Mouse (Mus musculus): ENCODE measurements around the gene St8sia1. TPM values are rescaled to one million over a fixed set of nuclear protein-coding genes. Genes with fewer than 3 reads are reported as not detected.

St8sia1 gene
- polyA plus RNA-seq, 1 experiment from 2014 or later, result 8.4 TPM

GRCm38 (mm10) chr6:142944470-142944869 is 19.8 kb downstream of the St8sia1 start:
- Histone ChIP-seq H3K9me3 (ENCODE audit: control insufficient read depth, low read length) (no peaks in the 10 kb centered on the region), H3K27ac (replicated peaks; ENCODE audit: low read depth, low read length) (no peak overlapping the region), H3K36me3 (ENCODE audit: control insufficient read depth, insufficient read depth, low read length) (no peaks in the 10 kb centered on the region), H3K4me1 (ENCODE audit: control insufficient read depth, insufficient read depth, low read length) (peaks cover 4% of the 10 kb centered on the region; the same call in 1 of the 2 replicates), H3K9ac (replicated peaks; ENCODE audit: low read length) (no peak overlapping the region), H3K27me3 (ENCODE audit: control insufficient read depth, insufficient read depth, low read length) (no peaks in the 10 kb centered on the region), H3K4me3 (replicated peaks; ENCODE audit: low read depth, low read length) (no peak overlapping the region), H3K4me2 (ENCODE audit: low read length) (no peak overlapping the region)
- DNase-seq, result no peak
- no peak for ATAC-seq (ENCODE audit: low FRiP score, low TSS enrichment)
- WGBS, result 95% methylated on average over 3 of the region's 3 CpGs

- Histone ChIP-seq H3K27me3 (ENCODE audit: control insufficient read depth, insufficient read depth, low read length) (no peaks in the 10 kb centered on the region), H3K9ac (replicated peaks; ENCODE audit: low read length) (no peak overlapping the region), H3K9me3 (ENCODE audit: control insufficient read depth, low read length) (no peaks in the 10 kb centered on the region), H3K4me2 (ENCODE audit: low read length) (no peak overlapping the region), H3K27ac (replicated peaks; ENCODE audit: low read depth, low read length) (no peak overlapping the region), H3K4me3 (replicated peaks; ENCODE audit: low read depth, low read length) (no peak overlapping the region), H3K36me3 (ENCODE audit: control insufficient read depth, insufficient read depth, low read length) (no peaks in the 10 kb centered on the region), H3K4me1 (ENCODE audit: control insufficient read depth, insufficient read depth, low read length) (no peaks in the 10 kb centered on the region)
- 95% methylated on average over 8 of the region's 8 CpGs for WGBS
- ATAC-seq (ENCODE audit: low FRiP score, low TSS enrichment), result no peak
- DNase-seq, result no peak
Measured at GRCm38 (mm10) chr6:142943419-142943818, 20.8 kb downstream of the St8sia1 start.

GRCm38 (mm10) chr6:142941596-142942381 is 22.5 kb downstream of the St8sia1 start:
- Histone ChIP-seq H3K4me2 (ENCODE audit: low read length) (no peak overlapping the region), H3K27me3 (ENCODE audit: control insufficient read depth, insufficient read depth, low read length) (no peaks in the 10 kb centered on the region), H3K4me1 (ENCODE audit: control insufficient read depth, insufficient read depth, low read length) (no peaks in the 10 kb centered on the region), H3K27ac (replicated peaks; ENCODE audit: low read depth, low read length) (no peak overlapping the region; the same call in 1 of the 2 replicates), H3K9ac (replicated peaks; ENCODE audit: low read length) (no peak overlapping the region), H3K36me3 (ENCODE audit: control insufficient read depth, insufficient read depth, low read length) (no peaks in the 10 kb centered on the region), H3K9me3 (ENCODE audit: control insufficient read depth, low read length) (no peaks in the 10 kb centered on the region), H3K4me3 (replicated peaks; ENCODE audit: low read depth, low read length) (no peak overlapping the region)
- DNase-seq (no peak), ATAC-seq (ENCODE audit: low FRiP score, low TSS enrichment) (no peak)
- WGBS, result 84% methylated on average over 11 of the region's 11 CpGs

- Histone ChIP-seq H3K4me2 (ENCODE audit: low read length) (no peak overlapping the region), H3K9ac (replicated peaks; ENCODE audit: low read length) (no peak overlapping the region), H3K9me3 (ENCODE audit: control insufficient read depth, low read length) (no peaks in the 10 kb centered on the region), H3K4me1 (ENCODE audit: control insufficient read depth, insufficient read depth, low read length) (no peaks in the 10 kb centered on the region), H3K27ac (replicated peaks; ENCODE audit: low read depth, low read length) (no peak overlapping the region; the same call in 1 of the 2 replicates), H3K27me3 (ENCODE audit: control insufficient read depth, insufficient read depth, low read length) (no peaks in the 10 kb centered on the region), H3K36me3 (ENCODE audit: control insufficient read depth, insufficient read depth, low read length) (no peaks in the 10 kb centered on the region), H3K4me3 (replicated peaks; ENCODE audit: low read depth, low read length) (no peak overlapping the region)
- ATAC-seq (ENCODE audit: low FRiP score, low TSS enrichment) (no peak), DNase-seq (peak; percentile 63)
- WGBS, result 52% methylated on average over 8 of the region's 8 CpGs
Measured at GRCm38 (mm10) chr6:142941078-142941477, 23.2 kb downstream of the St8sia1 start.

GRCm38 (mm10) chr6:142938549-142939345 is 25.5 kb downstream of the St8sia1 start:
- ATAC-seq (ENCODE audit: low FRiP score, low TSS enrichment), result 0 out of 2 replicates have a peak, but pooled peaks have one; percentile 25

GRCm38 (mm10) chr6:142938074-142938473 is 26.2 kb downstream of the St8sia1 start:
- no peak overlapping the region for H3K27ac ChIP-seq (replicated peaks; ENCODE audit: low read depth, low read length)
- ATAC-seq (ENCODE audit: low FRiP score, low TSS enrichment), result no peak

More at GRCm38 (mm10) chr6:142938549-142939345, 25.5 kb downstream of the St8sia1 start:
- Histone ChIP-seq H3K27me3 (ENCODE audit: control insufficient read depth, insufficient read depth, low read length) (no peaks in the 10 kb centered on the region), H3K4me3 (replicated peaks; ENCODE audit: low read depth, low read length) (no peak overlapping the region), H3K9me3 (ENCODE audit: control insufficient read depth, low read length) (no peaks in the 10 kb centered on the region), H3K4me2 (ENCODE audit: low read length) (no peak overlapping the region), H3K4me1 (ENCODE audit: control insufficient read depth, insufficient read depth, low read length) (no peaks in the 10 kb centered on the region), H3K27ac (replicated peaks; ENCODE audit: low read depth, low read length) (no peak overlapping the region), H3K36me3 (ENCODE audit: control insufficient read depth, insufficient read depth, low read length) (no peaks in the 10 kb centered on the region), H3K9ac (replicated peaks; ENCODE audit: low read length) (no peak overlapping the region)
- 61% methylated on average over 9 of the region's 9 CpGs for WGBS
- DNase-seq, result no peak

GRCm38 (mm10) chr6:142932582-142932981 is 31.7 kb downstream of the St8sia1 start:
- no peaks in the 10 kb centered on the region for H3K4me1 ChIP-seq (ENCODE audit: control insufficient read depth, insufficient read depth, low read length)
- H3K9ac ChIP-seq (replicated peaks; ENCODE audit: low read length), result no peak overlapping the region
- WGBS, result 94% methylated on average over 6 of the region's 6 CpGs
- H3K9me3 ChIP-seq (ENCODE audit: control insufficient read depth, low read length), result no peaks in the 10 kb centered on the region
- H3K27ac ChIP-seq (replicated peaks; ENCODE audit: low read depth, low read length), result no peak overlapping the region
- H3K27me3 ChIP-seq (ENCODE audit: control insufficient read depth, insufficient read depth, low read length), result no peaks in the 10 kb centered on the region
- no peak overlapping the region for H3K4me3 ChIP-seq (replicated peaks; ENCODE audit: low read depth, low read length)
- no peak for ATAC-seq (ENCODE audit: low FRiP score, low TSS enrichment)
- H3K36me3 ChIP-seq (ENCODE audit: control insufficient read depth, insufficient read depth, low read length), result no peaks in the 10 kb centered on the region
- H3K4me2 ChIP-seq (ENCODE audit: low read length), result no peak overlapping the region
- DNase-seq, result no peak

More at GRCm38 (mm10) chr6:142938074-142938473, 26.2 kb downstream of the St8sia1 start:
- Histone ChIP-seq H3K9me3 (ENCODE audit: control insufficient read depth, low read length) (no peaks in the 10 kb centered on the region), H3K36me3 (ENCODE audit: control insufficient read depth, insufficient read depth, low read length) (no peaks in the 10 kb centered on the region), H3K4me1 (ENCODE audit: control insufficient read depth, insufficient read depth, low read length) (no peaks in the 10 kb centered on the region), H3K9ac (replicated peaks; ENCODE audit: low read length) (no peak overlapping the region), H3K4me3 (replicated peaks; ENCODE audit: low read depth, low read length) (no peak overlapping the region), H3K27me3 (ENCODE audit: control insufficient read depth, insufficient read depth, low read length) (no peaks in the 10 kb centered on the region), H3K4me2 (ENCODE audit: low read length) (no peak overlapping the region)
- DNase-seq, result no peak

- WGBS, result 86% methylated on average over 9 of the region's 9 CpGs
Measured at GRCm38 (mm10) chr6:142932144-142932543, 32.1 kb downstream of the St8sia1 start.

More at GRCm38 (mm10) chr6:142932144-142932543, 32.1 kb downstream of the St8sia1 start:
- Histone ChIP-seq H3K4me3 (replicated peaks; ENCODE audit: low read depth, low read length) (no peak overlapping the region), H3K9ac (replicated peaks; ENCODE audit: low read length) (no peak overlapping the region), H3K9me3 (ENCODE audit: control insufficient read depth, low read length) (no peaks in the 10 kb centered on the region), H3K27ac (replicated peaks; ENCODE audit: low read depth, low read length) (no peak overlapping the region), H3K27me3 (ENCODE audit: control insufficient read depth, insufficient read depth, low read length) (no peaks in the 10 kb centered on the region), H3K4me2 (ENCODE audit: low read length) (no peak overlapping the region), H3K4me1 (ENCODE audit: control insufficient read depth, insufficient read depth, low read length) (no peaks in the 10 kb centered on the region), H3K36me3 (ENCODE audit: control insufficient read depth, insufficient read depth, low read length) (no peaks in the 10 kb centered on the region)
- DNase-seq (no peak), ATAC-seq (ENCODE audit: low FRiP score, low TSS enrichment) (no peak)

Measured in midbrain, embryonic 14.5 days (tissue).